Mouse (Mus musculus) stomach, embryonic 16.5 days (tissue): ENCODE measurements around the gene Arl5c. TPM values are rescaled to one million over a fixed set of nuclear protein-coding genes. Genes with fewer than 3 reads are reported as not detected.

Experiments
- ATAC-seq: fragments of 200-750 bp; cut with Nextera tagmentation; 2 replicates; pipeline ENCODE4 v1.8.0; 2017; ENCODE audit warnings: moderate number of reproducible peaks, moderate TSS enrichment; ENCODE audit not compliant: insufficient read depth, low FRiP score
- H3K27ac ChIP-seq: fragments of 300-500 bp; sonication (generic); 2 replicates; pipeline ENCODE4 v1.5.1; 2014; ENCODE audit warnings: low read length
- H3K27me3 ChIP-seq: fragments of 300-500 bp; sonication (generic); 2 replicates; pipeline ENCODE4 v1.6.1; 2014; ENCODE audit warnings: low read length, control low read depth, mixed read lengths; ENCODE audit not compliant: control insufficient read depth, insufficient read depth
- H3K36me3 ChIP-seq: fragments of 300-500 bp; sonication (generic); 2 replicates; pipeline ENCODE4 v1.6.1; 2014; ENCODE audit warnings: low read length; ENCODE audit not compliant: control insufficient read depth, insufficient read depth
- H3K4me1 ChIP-seq: fragments of 300-500 bp; sonication (generic); 2 replicates; pipeline ENCODE4 v1.6.1; 2014; ENCODE audit warnings: low read length, control low read depth, mixed read lengths; ENCODE audit not compliant: control insufficient read depth, insufficient read depth
- H3K4me2 ChIP-seq: fragments of 300-500 bp; sonication (generic); 2 replicates; pipeline ENCODE4 v1.6.1; 2014; ENCODE audit warnings: low read depth, low read length, mixed read lengths
- H3K4me3 ChIP-seq: fragments of 300-500 bp; sonication (generic); replicated peaks from 2 replicates; pipeline ENCODE4 v1.5.1; 2014; ENCODE audit warnings: mild to moderate bottlenecking, low read length
- H3K9ac ChIP-seq: fragments of 300-500 bp; sonication (generic); 2 replicates; pipeline ENCODE4 v1.6.1; 2014; ENCODE audit warnings: low read length
- H3K9me3 ChIP-seq: fragments of 300-500 bp; sonication (generic); replicated peaks from 2 replicates; pipeline ENCODE4 v1.6.1; 2016; ENCODE audit warnings: low read length, control low read depth; ENCODE audit not compliant: control insufficient read depth
- WGBS: fragments of 180-500 bp; shearing (Covaris S2); extraction: QIAGEN DNeasy Blood & Tissue Kit; methylation state at CpG from one replicate; pipeline ENCODE4 v1.1.7; 2014; 5-methylcytosine and 5-hydroxymethylcytosine counted together
- polyA plus RNA-seq: library from polyadenylated mRNA; unstranded; fragments of >200 nt; fragmentation: Nextera tagmentation; extraction: Ambion mirVana; gene quantifications from 2 replicates; pipeline ENCODE4 v1.2.1, GENCODE M21; 2015

Gene Arl5c
- polyA plus RNA-seq, 1 experiment from 2014 or later, result 11.8 TPM

DNA sequence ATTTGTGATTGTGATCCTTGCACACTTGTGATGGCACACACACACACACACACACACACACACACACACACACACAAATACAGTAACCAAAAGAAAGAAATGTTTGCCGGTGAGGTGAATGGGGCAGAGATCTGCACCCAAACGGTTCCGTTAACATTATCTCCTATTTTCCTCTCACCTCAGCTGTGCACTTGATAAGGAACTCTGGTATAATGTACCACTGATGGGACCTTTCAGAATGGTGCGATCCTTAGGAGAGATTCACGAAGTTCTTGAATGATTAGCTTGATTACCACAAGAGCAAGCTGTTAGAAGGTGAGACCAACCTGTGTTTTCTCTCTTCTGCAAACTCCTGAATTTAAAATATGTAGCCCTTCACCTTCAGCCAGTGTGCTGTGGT lies 27.6 kb downstream of the Arl5c start:
- Histone ChIP-seq H3K9ac (no peak overlapping the region), H3K4me2 (no peak overlapping the region), H3K36me3 (no peaks in the 10 kb centered on the region), H3K4me3 (no peak overlapping the region), H3K27ac (no peak overlapping the region), H3K27me3 (peaks cover 4% of the 10 kb centered on the region; the same call in 1 of the 2 replicates), H3K9me3 (no peaks in the 10 kb centered on the region), H3K4me1 (0 out of 2 replicates have a peak, but pooled peaks cover 3% of the 10 kb centered on the region)
- WGBS, result 71% methylated on average over 5 of the region's 5 CpGs
- no peak for ATAC-seq

DNA sequence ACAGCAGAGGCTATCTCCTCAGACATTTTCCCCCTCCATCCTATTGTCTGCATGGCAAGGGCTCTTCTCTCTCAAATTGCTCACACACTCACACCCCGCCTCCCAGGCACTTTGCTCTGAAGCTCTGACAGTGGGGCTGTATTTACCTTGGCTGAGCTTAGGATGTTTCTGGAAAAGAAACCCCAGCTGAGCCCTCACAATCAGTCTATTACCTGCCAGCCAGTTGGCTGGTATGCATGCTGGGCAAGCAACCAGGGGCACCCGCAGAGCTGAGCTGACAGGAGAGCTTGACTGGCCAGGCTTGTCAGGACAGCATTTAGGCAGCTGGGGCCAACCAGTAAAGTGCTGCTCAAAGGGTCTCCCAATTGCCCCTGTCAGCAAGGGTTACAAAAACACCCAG lies 28.9 kb downstream of the Arl5c start:
- Histone ChIP-seq H3K9ac (no peak overlapping the region), H3K27me3 (peaks cover 4% of the 10 kb centered on the region; the same call in 1 of the 2 replicates), H3K4me2 (no peak overlapping the region), H3K27ac (no peak overlapping the region), H3K36me3 (no peaks in the 10 kb centered on the region), H3K9me3 (no peaks in the 10 kb centered on the region), H3K4me3 (no peak overlapping the region), H3K4me1 (0 out of 2 replicates have a peak, but pooled peaks cover 3% of the 10 kb centered on the region)
- no peak for ATAC-seq
- 43% methylated on average over 2 of the region's 2 CpGs for WGBS

DNA sequence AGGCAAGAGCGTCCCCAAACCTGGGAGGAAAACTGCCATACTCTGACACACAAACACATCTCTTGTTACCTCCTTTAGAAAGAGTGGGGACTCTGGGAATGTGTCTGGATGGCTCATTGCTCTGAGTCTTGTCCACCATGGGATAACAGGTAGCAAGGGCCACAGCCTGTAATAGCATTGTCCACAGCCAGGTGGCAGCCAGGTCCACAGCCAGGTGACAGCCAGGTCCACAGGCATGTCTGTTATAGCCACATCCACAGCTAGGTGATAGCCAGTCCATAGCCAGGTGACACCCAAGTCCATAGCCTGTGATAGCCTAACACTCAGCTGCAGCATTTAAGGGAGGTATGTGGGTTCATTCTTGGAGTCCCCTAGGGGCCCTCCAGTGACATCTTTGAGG lies 35.1 kb downstream of the Arl5c start:
- Histone ChIP-seq H3K9me3 (no peaks in the 10 kb centered on the region), H3K4me2 (no peak overlapping the region), H3K4me3 (no peak overlapping the region), H3K4me1 (no peaks in the 10 kb centered on the region), H3K27ac (no peak overlapping the region), H3K27me3 (no peaks in the 10 kb centered on the region), H3K9ac (no peak overlapping the region), H3K36me3 (no peaks in the 10 kb centered on the region)
- no peak for ATAC-seq
- 81% methylated on average over 1 of the region's 1 CpGs for WGBS

GRCm38 (mm10) chr11:97959300-97959680 lies 36.7 kb downstream of the Arl5c start:
- H3K9me3 ChIP-seq, result no peaks in the 10 kb centered on the region
- 63% methylated on average over 5 of the region's 5 CpGs for WGBS

DNA sequence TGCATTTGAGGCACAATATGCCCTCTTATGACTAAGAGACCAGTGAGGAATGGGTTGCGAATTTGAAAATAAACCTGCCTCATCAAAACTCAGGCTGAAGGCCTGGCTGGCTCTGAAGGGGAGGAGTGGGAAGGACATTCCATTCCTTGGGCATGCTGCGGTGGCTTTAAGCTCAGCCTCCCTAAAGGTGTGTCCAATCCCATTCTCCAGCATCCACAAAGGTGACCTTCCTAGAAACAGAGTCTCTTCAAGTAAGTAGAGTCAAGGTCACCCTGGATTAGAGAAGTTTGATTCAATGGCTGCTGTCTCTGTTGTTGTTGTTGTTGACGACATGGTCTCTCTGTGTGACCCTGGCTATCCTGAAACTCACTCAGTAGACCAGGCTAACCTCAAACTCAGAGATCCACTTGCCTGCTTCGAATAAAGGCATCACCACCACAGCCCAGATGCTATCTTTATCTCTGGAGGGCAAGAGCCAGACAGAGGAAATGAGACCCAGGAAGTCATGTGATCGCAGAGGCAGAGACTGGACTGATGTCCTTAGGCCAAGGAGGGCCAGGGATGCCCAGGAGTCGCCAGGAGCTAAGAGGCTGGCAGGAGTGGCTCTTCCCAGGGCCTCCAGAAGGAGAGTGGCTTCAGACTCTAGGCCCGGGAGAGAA lies 37.2 kb downstream of the Arl5c start:
- H3K9ac ChIP-seq, result no peak overlapping the region
- H3K27ac ChIP-seq, result no peak overlapping the region
- H3K4me3 ChIP-seq, result no peak overlapping the region
- no peaks in the 10 kb centered on the region for H3K36me3 ChIP-seq
- WGBS, result 75% methylated on average over 7 of the region's 7 CpGs
- no peaks in the 10 kb centered on the region for H3K9me3 ChIP-seq
- H3K27me3 ChIP-seq, result no peaks in the 10 kb centered on the region
- no peak overlapping the region for H3K4me2 ChIP-seq
- peaks cover 3% of the 10 kb centered on the region; the same call in 1 of the 2 replicates for H3K4me1 ChIP-seq
- ATAC-seq, result no peak

More at GRCm38 (mm10) chr11:97959300-97959680, 36.7 kb downstream of the Arl5c start:
- no peaks in the 10 kb centered on the region for H3K36me3 ChIP-seq
- H3K4me1 ChIP-seq, result peaks cover 3% of the 10 kb centered on the region; the same call in 1 of the 2 replicates
- H3K9ac ChIP-seq, result no peak overlapping the region
- no peak overlapping the region for H3K4me2 ChIP-seq
- no peaks in the 10 kb centered on the region for H3K27me3 ChIP-seq
- H3K27ac ChIP-seq, result no peak overlapping the region
- no peak overlapping the region for H3K4me3 ChIP-seq
- no peak for ATAC-seq

DNA sequence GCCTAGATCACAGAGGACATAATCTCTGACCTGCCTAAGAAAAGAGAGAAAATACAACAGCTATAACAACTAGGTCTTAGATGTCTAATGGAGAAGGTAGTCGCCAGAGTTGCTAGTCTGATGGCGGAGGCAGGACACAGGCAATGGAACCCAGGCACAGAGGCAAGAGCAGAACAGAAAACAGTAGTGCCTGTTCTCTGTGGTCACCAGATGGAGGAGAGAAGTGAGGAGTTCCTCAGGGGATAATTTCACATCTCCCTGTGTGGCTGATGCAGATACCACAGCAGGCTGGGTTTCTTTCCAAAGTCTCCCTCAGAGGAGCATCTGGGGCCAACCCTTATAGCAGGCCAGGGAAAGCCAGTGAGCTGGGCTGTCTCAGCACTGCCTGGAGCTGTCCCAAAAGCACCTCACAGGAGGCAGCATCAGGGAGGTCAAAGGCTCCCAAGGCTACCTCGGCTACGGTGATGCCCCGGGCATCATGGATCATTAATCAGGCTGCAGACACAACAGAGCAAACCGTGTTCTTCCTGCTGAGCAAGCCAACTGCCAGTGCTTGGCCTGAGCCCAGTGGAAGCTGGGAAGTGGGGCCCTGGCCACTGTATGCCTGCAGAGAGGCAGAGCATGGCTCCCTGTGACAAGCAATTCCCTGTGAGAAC lies 38.9 kb downstream of the Arl5c start:
- Histone ChIP-seq H3K9ac (no peak overlapping the region), H3K27ac (no peak overlapping the region), H3K4me2 (no peak overlapping the region), H3K4me1 (peaks cover 3% of the 10 kb centered on the region; the same call in 1 of the 2 replicates), H3K36me3 (no peaks in the 10 kb centered on the region), H3K4me3 (no peak overlapping the region), H3K27me3 (no peaks in the 10 kb centered on the region), H3K9me3 (no peaks in the 10 kb centered on the region)
- WGBS, result 36% methylated on average over 6 of the region's 6 CpGs
- no peak for ATAC-seq

- no peaks in the 10 kb centered on the region for H3K27me3 ChIP-seq
- H3K36me3 ChIP-seq, result no peaks in the 10 kb centered on the region
- 69% methylated on average over 4 of the region's 4 CpGs for WGBS
- H3K27ac ChIP-seq, result no peak overlapping the region
- no peak overlapping the region for H3K4me3 ChIP-seq
- no peak overlapping the region for H3K9ac ChIP-seq
- peaks cover 3% of the 10 kb centered on the region; the same call in 1 of the 2 replicates for H3K4me1 ChIP-seq
- no peak overlapping the region for H3K4me2 ChIP-seq
- ATAC-seq, result no peak
- no peaks in the 10 kb centered on the region for H3K9me3 ChIP-seq
Measured at GRCm38 (mm10) chr11:97955915-97956314, 40.1 kb downstream of the Arl5c start.

DNA sequence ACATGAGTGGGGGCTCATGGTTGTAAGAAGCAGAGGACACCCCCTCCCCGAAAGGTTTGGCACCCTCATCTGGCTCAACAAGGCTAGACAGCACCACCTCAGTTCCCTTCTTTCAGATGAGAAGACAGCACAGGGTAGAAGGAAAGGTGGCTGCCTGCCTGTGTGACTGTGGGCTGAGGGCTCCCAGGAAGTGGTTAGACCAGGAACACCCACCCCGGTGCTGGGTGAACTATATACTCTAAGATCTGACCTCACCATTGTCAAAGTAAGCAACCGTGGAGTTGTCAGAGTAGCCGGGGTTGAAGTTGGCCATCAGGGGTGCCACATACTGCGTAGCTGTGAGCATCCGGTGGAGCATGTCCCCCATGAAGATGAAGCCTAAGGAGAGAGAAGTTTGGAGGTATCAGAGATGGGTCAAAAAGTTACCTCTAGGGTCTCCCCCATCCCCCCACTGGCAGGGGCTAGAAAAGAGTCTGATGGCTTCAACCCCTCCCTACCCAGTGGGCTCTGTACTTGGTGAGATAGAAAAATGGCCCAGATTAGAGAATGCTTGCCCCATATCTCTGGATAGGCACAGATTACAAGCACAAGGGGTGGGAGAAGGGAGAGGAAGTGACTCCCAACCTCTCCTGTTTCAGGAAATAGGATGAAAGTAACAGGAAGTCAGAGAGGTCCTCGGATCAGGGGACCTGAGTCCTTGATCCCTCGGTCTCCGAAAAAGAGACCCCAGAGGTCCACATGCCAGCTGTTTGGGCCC lies 40.7 kb downstream of the Arl5c start:
- 78% methylated on average over 9 of the region's 9 CpGs for WGBS
- no peak overlapping the region for H3K4me3 ChIP-seq
- no peaks in the 10 kb centered on the region for H3K9me3 ChIP-seq
- no peak overlapping the region for H3K27ac ChIP-seq
- no peaks in the 10 kb centered on the region for H3K36me3 ChIP-seq
- H3K4me2 ChIP-seq, result no peak overlapping the region
- no peak overlapping the region for H3K9ac ChIP-seq
- no peaks in the 10 kb centered on the region for H3K27me3 ChIP-seq
- peaks cover 3% of the 10 kb centered on the region; the same call in 1 of the 2 replicates for H3K4me1 ChIP-seq
- no peak for ATAC-seq
